Mouse (Mus musculus): ENCODE results near the gene Ltbp4. TPM values are rescaled to one million over a fixed set of nuclear protein-coding genes. Genes with fewer than 3 reads are reported as not detected.

Ltbp4 gene
- polyA plus RNA-seq, 1 experiment from 2014 or later = 85.5 TPM

DNA sequence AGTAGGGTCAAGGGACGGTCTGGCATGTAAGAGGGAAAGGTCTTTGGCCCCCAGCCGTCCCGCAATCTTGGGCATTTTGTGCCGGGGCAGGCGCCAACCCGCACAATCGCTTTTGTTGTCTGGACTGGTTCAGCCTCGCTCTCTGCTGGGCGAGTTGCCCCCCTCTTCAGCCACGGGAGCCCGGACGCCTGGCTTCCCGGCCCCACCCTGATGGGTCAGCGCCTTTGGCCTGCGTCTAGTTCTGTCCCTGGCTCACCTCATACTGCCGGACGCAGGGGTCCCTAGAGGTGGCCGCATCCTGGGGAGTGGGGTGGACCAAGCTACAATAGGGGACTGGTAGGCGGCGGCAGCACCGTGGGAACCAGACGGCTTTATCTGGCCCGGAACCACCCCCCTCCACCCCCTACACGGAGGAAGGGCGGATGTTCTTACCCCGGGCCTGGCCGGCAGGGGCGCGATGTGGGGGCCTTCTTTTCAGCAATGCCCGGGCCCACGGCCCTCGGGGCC lies 3.0 kb downstream of the Ltbp4 start:
- no peak for ATAC-seq (ENCODE audit: insufficient number of reproducible peaks, low FRiP score, low TSS enrichment, low read depth)
- no peaks in the 10 kb centered on the region for H3K9me3 ChIP-seq (replicated peaks)
- WGBS = 6% methylated on average over 32 of the region's 32 CpGs
- no peaks in the 10 kb centered on the region for H3K36me3 ChIP-seq
- H3K4me1 ChIP-seq = peaks cover 83% of the 10 kb centered on the region
- H3K4me3 ChIP-seq (replicated peaks) = peak overlapping the region; percentile 53
- H3K27me3 ChIP-seq = peaks cover 40% of the 10 kb centered on the region
- no peak overlapping the region for H3K9ac ChIP-seq
- peak overlapping the region; percentile 48 for H3K27ac ChIP-seq (replicated peaks)
- H3K4me2 ChIP-seq (replicated peaks) = peak overlapping the region; percentile 90

GRCm38 (mm10) chr7:27333316-27333941 lies 4.1 kb downstream of the Ltbp4 start:
- H3K36me3 ChIP-seq = no peaks in the 10 kb centered on the region
- H3K4me2 ChIP-seq (replicated peaks) = peak overlapping the region; percentile 90
- peaks cover 93% of the 10 kb centered on the region for H3K4me1 ChIP-seq
- no peak for ATAC-seq (ENCODE audit: insufficient number of reproducible peaks, low FRiP score, low TSS enrichment, low read depth)
- peak overlapping the region; percentile 53 for H3K4me3 ChIP-seq (replicated peaks)
- under 1% methylated on average over 39 of the region's 77 CpGs for WGBS
- peaks cover 45% of the 10 kb centered on the region for H3K27me3 ChIP-seq
- peak overlapping the region; percentile 87 for H3K27ac ChIP-seq (replicated peaks)
- H3K9me3 ChIP-seq (replicated peaks) = no peaks in the 10 kb centered on the region
- peak overlapping the region; percentile 55 for H3K9ac ChIP-seq

DNA sequence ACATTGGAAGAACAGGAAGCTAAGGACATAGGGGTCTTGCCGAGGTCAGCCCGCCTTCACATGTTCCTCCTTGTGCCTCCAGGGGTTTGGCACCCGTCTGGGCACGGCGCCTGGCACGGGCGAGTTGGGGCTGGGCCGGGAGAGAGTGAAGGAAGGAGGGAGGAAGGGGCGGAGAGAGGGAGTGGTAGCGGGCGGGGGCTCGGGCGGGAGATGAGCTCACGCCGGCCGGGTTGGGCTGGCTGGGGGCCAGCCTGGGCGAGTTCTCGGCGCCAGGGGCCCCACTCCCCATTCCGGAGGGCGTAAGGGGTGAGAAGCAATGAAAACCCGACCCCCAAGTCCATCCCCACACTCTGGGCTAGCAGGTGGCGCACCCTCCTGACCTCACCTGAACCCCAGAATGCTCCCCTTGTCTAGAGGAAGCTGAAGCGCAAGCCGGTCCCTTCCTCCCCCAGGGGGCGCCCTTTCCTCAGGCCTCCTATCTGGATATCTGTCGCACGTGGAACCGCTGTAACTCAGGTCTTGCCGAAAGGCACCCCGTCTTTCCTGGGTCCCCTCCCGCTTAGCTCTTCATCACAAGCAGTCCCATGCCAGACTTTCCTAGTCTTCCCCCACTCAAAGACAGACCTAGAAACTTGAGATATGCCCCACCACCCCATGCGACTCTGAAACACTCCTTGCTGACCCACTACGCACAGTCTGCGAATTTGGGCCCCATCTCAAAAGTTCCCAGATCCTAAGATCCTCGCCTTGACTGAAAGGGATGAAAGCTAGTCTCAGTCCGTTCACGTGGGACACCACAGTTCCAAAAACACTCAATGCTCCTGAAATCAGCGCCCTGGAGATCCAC lies 4.9 kb downstream of the Ltbp4 start:
- Histone ChIP-seq H3K4me2 (replicated peaks) (peak overlapping the region; percentile 90), H3K4me3 (replicated peaks) (peak overlapping the region; percentile 53), H3K4me1 (peaks cover 89% of the 10 kb centered on the region), H3K36me3 (no peaks in the 10 kb centered on the region), H3K9ac (peak overlapping the region; percentile 55), H3K27me3 (peaks cover 48% of the 10 kb centered on the region), H3K9me3 (replicated peaks) (no peaks in the 10 kb centered on the region), H3K27ac (replicated peaks) (peak overlapping the region; percentile 87)
- WGBS = under 1% methylated on average over 36 of the region's 39 CpGs
- peak; percentile 4; the same call in 1 of the 2 replicates for ATAC-seq (ENCODE audit: insufficient number of reproducible peaks, low FRiP score, low TSS enrichment, low read depth)

GRCm38 (mm10) chr7:27331854-27332253 lies 5.6 kb downstream of the Ltbp4 start:
- Histone ChIP-seq H3K4me1 (peaks cover 82% of the 10 kb centered on the region), H3K9me3 (replicated peaks) (no peaks in the 10 kb centered on the region), H3K36me3 (0 out of 2 replicates have a peak, but pooled peaks cover 5% of the 10 kb centered on the region), H3K4me3 (replicated peaks) (peak overlapping the region; percentile 53), H3K27me3 (peaks cover 50% of the 10 kb centered on the region), H3K27ac (replicated peaks) (peak overlapping the region; percentile 87), H3K9ac (no peak overlapping the region), H3K4me2 (replicated peaks) (peak overlapping the region; percentile 90)
- 3% methylated on average over 8 of the region's 8 CpGs for WGBS
- no peak for ATAC-seq (ENCODE audit: insufficient number of reproducible peaks, low FRiP score, low TSS enrichment, low read depth)

GRCm38 (mm10) chr7:27331541-27331851 lies 6.0 kb downstream of the Ltbp4 start:
- Histone ChIP-seq H3K9ac (0 out of 2 replicates have a peak overlapping the region, but pooled peaks have one; percentile 12), H3K4me3 (replicated peaks) (peak overlapping the region; percentile 53), H3K36me3 (0 out of 2 replicates have a peak, but pooled peaks cover 8% of the 10 kb centered on the region), H3K4me1 (peaks cover 80% of the 10 kb centered on the region), H3K27ac (replicated peaks) (peak overlapping the region; percentile 87), H3K27me3 (peaks cover 52% of the 10 kb centered on the region), H3K9me3 (replicated peaks) (no peaks in the 10 kb centered on the region), H3K4me2 (replicated peaks) (peak overlapping the region; percentile 90)
- no peak for ATAC-seq (ENCODE audit: insufficient number of reproducible peaks, low FRiP score, low TSS enrichment, low read depth)
- WGBS = 2% methylated on average over 8 of the region's 8 CpGs

DNA sequence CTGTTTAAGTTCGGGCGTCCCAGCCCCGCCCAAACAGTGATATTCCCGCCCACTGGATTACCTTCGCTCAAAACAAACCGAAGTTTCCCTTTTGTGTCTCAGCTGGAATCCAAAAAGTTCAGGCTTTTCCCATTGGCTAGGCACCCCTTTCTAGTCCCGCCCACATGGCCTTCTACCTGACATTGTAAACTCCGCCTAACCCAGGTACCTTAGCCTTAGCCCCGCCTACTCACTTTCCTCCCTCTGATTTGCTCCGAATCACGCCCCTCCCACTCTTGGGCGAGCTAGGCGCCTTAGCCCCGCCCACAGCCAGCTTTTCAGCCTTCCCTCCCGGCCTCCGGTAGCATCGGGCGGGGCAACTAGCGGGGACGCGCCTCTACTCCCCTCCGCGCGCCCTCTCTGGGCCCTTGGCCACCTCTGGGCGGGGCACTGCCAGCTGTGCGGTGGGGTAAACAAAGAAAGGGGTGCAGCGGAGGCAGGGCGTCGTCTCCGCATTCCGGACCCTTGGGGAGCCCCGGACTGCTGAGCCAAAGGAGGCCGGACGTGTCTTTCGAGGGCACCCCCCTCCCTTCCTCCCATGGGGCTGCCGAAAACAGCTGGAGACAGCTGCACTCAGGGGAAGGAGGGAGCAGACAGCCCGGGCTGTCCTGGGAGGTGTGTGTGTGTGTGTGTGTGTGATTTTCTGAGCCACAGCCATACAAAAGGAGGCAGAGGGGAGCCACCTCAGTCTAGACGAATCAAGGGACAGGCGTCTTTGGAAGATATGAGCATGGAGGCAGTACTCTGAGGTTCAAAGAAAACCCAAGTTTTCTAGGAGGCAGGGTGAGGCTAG lies 6.6 kb downstream of the Ltbp4 start:
- WGBS = under 1% methylated on average over 39 of the region's 39 CpGs

GRCm38 (mm10) chr7:27329981-27330380 lies 7.5 kb downstream of the Ltbp4 start:
- peak overlapping the region; percentile 90 for H3K4me2 ChIP-seq (replicated peaks)
- no peak for ATAC-seq (ENCODE audit: insufficient number of reproducible peaks, low FRiP score, low TSS enrichment, low read depth)
- no peaks in the 10 kb centered on the region for H3K9me3 ChIP-seq (replicated peaks)
- 29% methylated on average over 17 of the region's 17 CpGs for WGBS
- peaks cover 57% of the 10 kb centered on the region for H3K27me3 ChIP-seq
- peak overlapping the region; percentile 53 for H3K4me3 ChIP-seq (replicated peaks)
- H3K36me3 ChIP-seq = 0 out of 2 replicates have a peak, but pooled peaks cover 9% of the 10 kb centered on the region
- no peak overlapping the region for H3K9ac ChIP-seq
- H3K27ac ChIP-seq (replicated peaks) = no peak overlapping the region
- H3K4me1 ChIP-seq = peaks cover 79% of the 10 kb centered on the region

More for the DNA sequence above, 6.6 kb downstream of the Ltbp4 start:
- Histone ChIP-seq H3K4me1 (peaks cover 80% of the 10 kb centered on the region), H3K27me3 (peaks cover 52% of the 10 kb centered on the region), H3K4me3 (replicated peaks) (peak overlapping the region; percentile 53), H3K4me2 (replicated peaks) (peak overlapping the region; percentile 90), H3K36me3 (0 out of 2 replicates have a peak, but pooled peaks cover 9% of the 10 kb centered on the region), H3K9me3 (replicated peaks) (no peaks in the 10 kb centered on the region), H3K9ac (peak overlapping the region; percentile 12), H3K27ac (replicated peaks) (peak overlapping the region; percentile 87)
- ATAC-seq (ENCODE audit: insufficient number of reproducible peaks, low FRiP score, low TSS enrichment, low read depth) = peak; percentile 72

DNA sequence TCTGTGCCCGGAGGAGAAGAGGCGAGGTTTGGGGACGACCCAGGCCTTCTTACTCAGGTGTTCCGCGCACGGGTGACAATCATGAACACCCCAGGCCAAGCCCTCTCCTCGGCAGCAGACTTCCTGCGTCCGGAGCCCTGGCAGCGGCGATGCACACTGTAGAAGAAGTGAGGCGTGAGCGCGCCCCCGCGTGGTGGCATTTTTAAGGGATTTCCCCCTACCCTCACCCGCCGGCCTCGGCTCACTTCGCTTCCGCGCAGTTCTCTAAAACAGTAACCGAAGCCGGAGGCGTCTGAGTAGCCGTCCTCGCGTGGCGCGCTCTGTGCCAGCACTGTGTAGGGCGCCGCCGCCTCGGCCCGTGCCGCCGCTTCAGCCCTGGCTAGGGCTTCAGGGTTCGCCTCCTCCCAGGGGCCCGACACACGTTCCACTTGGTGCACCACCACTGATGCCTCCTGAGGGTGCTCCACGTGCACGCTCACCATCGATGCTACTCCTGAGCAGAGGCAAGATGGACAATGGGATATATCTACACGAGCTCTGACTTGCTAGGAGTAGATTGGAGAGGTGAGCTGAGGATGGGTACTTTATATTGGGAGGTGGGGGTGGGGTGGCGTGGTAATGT lies 8.1 kb downstream of the Ltbp4 start:
- H3K36me3 ChIP-seq = 0 out of 2 replicates have a peak, but pooled peaks cover 9% of the 10 kb centered on the region
- 0 out of 2 replicates have a peak, but pooled peaks have one; percentile 4 for ATAC-seq (ENCODE audit: insufficient number of reproducible peaks, low FRiP score, low TSS enrichment, low read depth)
- H3K4me2 ChIP-seq (replicated peaks) = peak overlapping the region; percentile 90
- H3K4me3 ChIP-seq (replicated peaks) = peak overlapping the region; percentile 53
- 3% methylated on average over 45 of the region's 45 CpGs for WGBS
- peaks cover 56% of the 10 kb centered on the region for H3K27me3 ChIP-seq
- H3K9ac ChIP-seq = no peak overlapping the region
- no peak overlapping the region for H3K27ac ChIP-seq (replicated peaks)
- peaks cover 74% of the 10 kb centered on the region for H3K4me1 ChIP-seq
- no peaks in the 10 kb centered on the region for H3K9me3 ChIP-seq (replicated peaks)

DNA sequence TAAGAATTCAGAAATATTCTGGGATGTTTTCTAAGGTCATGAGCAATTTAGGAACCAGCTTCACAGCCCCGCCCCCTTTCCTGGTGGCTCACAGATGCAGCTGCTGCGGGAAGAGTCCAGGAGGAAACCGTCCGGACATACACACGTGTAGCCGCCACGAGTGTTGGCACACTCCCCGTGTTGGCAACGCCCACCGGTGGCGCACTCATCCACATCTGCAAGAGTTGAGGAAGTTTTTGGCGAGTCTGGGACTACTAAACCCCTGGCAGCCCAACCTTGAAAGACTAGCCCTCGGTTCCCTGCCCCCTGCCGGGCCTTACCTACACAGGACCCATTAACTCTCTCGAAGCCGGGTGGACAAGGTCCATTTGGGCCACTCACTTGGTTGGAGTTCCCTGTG lies 8.8 kb downstream of the Ltbp4 start:
- H3K4me3 ChIP-seq (replicated peaks) = 0 out of 2 replicates have a peak overlapping the region, but pooled peaks have one; percentile 53
- H3K36me3 ChIP-seq = 0 out of 2 replicates have a peak, but pooled peaks cover 9% of the 10 kb centered on the region
- no peak overlapping the region for H3K9ac ChIP-seq
- H3K4me2 ChIP-seq (replicated peaks) = peak overlapping the region; percentile 90; the same call in 1 of the 2 replicates
- WGBS = 36% methylated on average over 16 of the region's 16 CpGs
- H3K4me1 ChIP-seq = peaks cover 66% of the 10 kb centered on the region
- peaks cover 50% of the 10 kb centered on the region for H3K27me3 ChIP-seq
- H3K9me3 ChIP-seq (replicated peaks) = no peaks in the 10 kb centered on the region
- H3K27ac ChIP-seq (replicated peaks) = no peak overlapping the region
- ATAC-seq (ENCODE audit: insufficient number of reproducible peaks, low FRiP score, low TSS enrichment, low read depth) = no peak

DNA sequence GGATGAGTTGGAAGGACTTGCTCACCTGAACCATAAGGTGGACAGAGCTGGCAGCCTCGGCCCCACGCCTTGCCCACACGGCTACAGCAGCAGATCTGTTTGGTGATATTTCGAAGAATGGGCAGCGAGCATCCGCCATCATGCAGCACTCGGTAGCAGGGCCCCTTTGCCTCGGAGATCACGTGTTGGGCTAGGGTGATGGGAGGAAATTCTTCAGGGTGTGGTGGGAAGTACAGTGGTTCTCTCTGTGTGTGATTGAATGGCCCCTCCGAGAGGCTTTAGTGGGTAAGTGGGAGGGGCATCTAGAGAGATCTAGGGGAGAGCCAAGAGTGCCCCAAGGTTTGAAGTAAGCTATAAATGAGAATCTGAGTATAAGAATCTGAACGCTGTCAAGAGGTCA lies 9.3 kb downstream of the Ltbp4 start:
- no peak overlapping the region for H3K4me3 ChIP-seq (replicated peaks)
- peaks cover 50% of the 10 kb centered on the region for H3K27me3 ChIP-seq
- H3K4me1 ChIP-seq = peaks cover 61% of the 10 kb centered on the region
- 0 out of 2 replicates have a peak, but pooled peaks cover 9% of the 10 kb centered on the region for H3K36me3 ChIP-seq
- ATAC-seq (ENCODE audit: insufficient number of reproducible peaks, low FRiP score, low TSS enrichment, low read depth) = no peak
- WGBS = 85% methylated on average over 11 of the region's 11 CpGs
- no peak overlapping the region for H3K9ac ChIP-seq
- no peak overlapping the region for H3K27ac ChIP-seq (replicated peaks)
- no peak overlapping the region for H3K4me2 ChIP-seq (replicated peaks)
- H3K9me3 ChIP-seq (replicated peaks) = no peaks in the 10 kb centered on the region
